ENCODE assay signal across 19 mouse cellular contexts in genomic region chr2:32463773-32464172, GRCm38 (mm10). TPM values are rescaled to one million over a fixed set of nuclear protein-coding genes. Genes with fewer than 3 reads are reported as not detected.
DNase-seq lines count a peak whose midpoint lies in the region; ATAC-seq and TF ChIP-seq lines count a peak whose summit lies in the region.
"Had no signal": no experiment of that assay in that cellular context is flagged by ENCODE, and none has a peak within 500 bp of the region (broad histone marks: within the 10 kb centered on the region; RNA-seq: fewer than 3 reads in every experiment).

No protein-coding gene starts in this region.

- no peaks in the 10 kb centered on the region for H3K79me2 ChIP-seq in heart, adult 2 months (replicated peaks; ENCODE audit: control insufficient read depth, insufficient read depth, low read length)
- no peaks in the 10 kb centered on the region for H3K79me2 ChIP-seq in MEL (ENCODE audit: control insufficient read depth, insufficient read depth, low read length, poor library complexity)

- ATAC-seq in liver, postnatal 0 days, result no peak
- no peak for ATAC-seq in intestine, postnatal 0 days
- no peak for ATAC-seq in megakaryocyte progenitor cell, adult 5-6 weeks (replicated peaks; ENCODE audit: poor library complexity)

- no peak for TF ChIP-seq RAD21 in MEL (IDR thresholded peaks at IDR 0.05; ENCODE audit: low read depth, low read length)

- no peak overlapping the region for H3K27ac ChIP-seq in heart, adult 2 months
- H3K27ac ChIP-seq in liver, postnatal 0 days (ENCODE audit: low read depth), result peak overlapping the region; percentile 44; the same call in 1 of the 2 replicates
- peak overlapping the region; percentile 24; the same call in 1 of the 2 replicates for H3K27ac ChIP-seq in MEL (ENCODE audit: control insufficient read depth, low read depth, low read length)
- H3K27ac ChIP-seq in intestine, postnatal 0 days (ENCODE audit: low read depth, low read length), result peak overlapping the region; percentile 55
- H3K27ac ChIP-seq: embryonic facial prominence, embryonic 10.5 days; gastrocnemius, adult 2 months; hindbrain, embryonic 12.5 days; kidney, postnatal 0 days had no signal

- DNase-seq in heart, adult 2 months, result no peak
- no peak for DNase-seq in heart, postnatal 25 days (ENCODE audit: low spot score)
- DNase-seq in liver, postnatal 0 days, result no peak
- DNase-seq in liver (no peak), MEL (ENCODE audit: low read depth, low spot score) (no peak)
- no peak for DNase-seq in adrenal gland, postnatal 25 days
- DNase-seq: adrenal gland, adult 8-10 months; cerebellum, adult 9-10 months; gastrocnemius, adult 2 months; kidney, adult 11 months; right cerebral cortex, postnatal 4 days; thymus, postnatal 14 days had no signal

- TF ChIP-seq CTCF in heart, adult 2 months (IDR thresholded peaks at IDR 0.05), result no peak
- TF ChIP-seq CTCF in liver, postnatal 0 days (IDR thresholded peaks at IDR 0.05; ENCODE audit: low read depth), result no peak
- TF ChIP-seq CTCF in MEL (IDR thresholded peaks at IDR 0.05 in 2 of 3, conservative IDR thresholded peaks at IDR 0.05 in 1 of 3; ENCODE audit: control insufficient read depth in 1 of 3, insufficient read depth in 1 of 3, low read depth in 2 of 3, low read length in 3 of 3, poor library complexity in 1 of 3, severe bottlenecking in 1 of 3), result no peak
- no peak for TF ChIP-seq CTCF in intestine, postnatal 0 days (IDR thresholded peaks at IDR 0.05; ENCODE audit: low read depth)

- no peaks in the 10 kb centered on the region for H3K27me3 ChIP-seq in heart, adult 2 months (ENCODE audit: control insufficient read depth, insufficient read depth, low read length)
- H3K27me3 ChIP-seq in liver, postnatal 0 days (ENCODE audit: insufficient read depth, low read length), result no peaks in the 10 kb centered on the region
- H3K27me3 ChIP-seq in MEL (ENCODE audit: control insufficient read depth in 1 of 2, insufficient read depth in 2 of 2, low read length in 2 of 2), result no peaks in the 10 kb centered on the region
- no peaks in the 10 kb centered on the region for H3K27me3 ChIP-seq in intestine, postnatal 0 days (replicated peaks; ENCODE audit: control insufficient read depth, insufficient read depth, low read length)
- H3K27me3 ChIP-seq: hindbrain, embryonic 12.5 days; limb, embryonic 13.5 days; liver, embryonic 15.5 days had no signal

- H3K9me3 ChIP-seq in liver, postnatal 0 days (ENCODE audit: low read length), result no peaks in the 10 kb centered on the region
- no peaks in the 10 kb centered on the region for H3K9me3 ChIP-seq in MEL (replicated peaks; ENCODE audit: insufficient read depth, low read length)
- H3K9me3 ChIP-seq in intestine, postnatal 0 days (ENCODE audit: control insufficient read depth), result no peaks in the 10 kb centered on the region
- H3K9me3 ChIP-seq: embryonic facial prominence, embryonic 10.5 days; hindbrain, embryonic 12.5 days; limb, embryonic 13.5 days; liver, embryonic 15.5 days had no signal

- no peak for TF ChIP-seq POLR2A in heart, adult 2 months (IDR thresholded peaks at IDR 0.05; ENCODE audit: insufficient read depth, low read depth, low read length)
- no peak for TF ChIP-seq POLR2A in MEL (IDR thresholded peaks at IDR 0.05; ENCODE audit: control insufficient read depth in 1 of 2, insufficient read depth in 1 of 2, low read depth in 1 of 2, low read length in 2 of 2, poor library complexity in 1 of 2)

- WGBS in heart, adult 2 months, result 71% methylated on average over 2 of the region's 2 CpGs
- WGBS in liver, postnatal 0 days (ENCODE audit: insufficient replicate concordance), result 69% methylated on average over 2 of the region's 2 CpGs
- 69% methylated on average over 2 of the region's 2 CpGs for WGBS in intestine, postnatal 0 days

- H3K4me3 ChIP-seq in heart, adult 2 months, result no peak overlapping the region
- no peak overlapping the region for H3K4me3 ChIP-seq in liver, postnatal 0 days (ENCODE audit: low read depth, low read length)
- H3K4me3 ChIP-seq in MEL (ENCODE audit: control insufficient read depth in 1 of 2, insufficient read depth in 1 of 2, low read depth in 2 of 2, low read length in 2 of 2), result no peak overlapping the region
- H3K4me3 ChIP-seq in intestine, postnatal 0 days (ENCODE audit: low read depth, low read length), result no peak overlapping the region
- H3K4me3 ChIP-seq: embryonic facial prominence, embryonic 10.5 days; gastrocnemius, adult 2 months; hindbrain, embryonic 12.5 days; limb, embryonic 13.5 days; liver, embryonic 15.5 days had no signal

- no peak for TF ChIP-seq EP300 in heart, adult 2 months (IDR thresholded peaks at IDR 0.05; ENCODE audit: insufficient read depth, low read depth, low read length)
- no peak for TF ChIP-seq EP300 in liver, postnatal 0 days (IDR thresholded peaks at IDR 0.05; ENCODE audit: low read depth)
- no peak for TF ChIP-seq EP300 in MEL (IDR thresholded peaks at IDR 0.05; ENCODE audit: low read depth in 1 of 2, low read length in 2 of 2)

- H3K4me2 ChIP-seq in liver, postnatal 0 days (ENCODE audit: low read depth, low read length), result no peak overlapping the region
- no peak overlapping the region for H3K4me2 ChIP-seq in intestine, postnatal 0 days (replicated peaks; ENCODE audit: low read depth)
- H3K4me2 ChIP-seq: hindbrain, embryonic 12.5 days; limb, embryonic 13.5 days; liver, embryonic 15.5 days had no signal

- peaks cover 3% of the 10 kb centered on the region for H3K4me1 ChIP-seq in heart, adult 2 months (ENCODE audit: control insufficient read depth, insufficient read depth, low read length)
- peaks cover 11% of the 10 kb centered on the region for H3K4me1 ChIP-seq in liver, postnatal 0 days (ENCODE audit: insufficient read depth)
- H3K4me1 ChIP-seq in MEL (ENCODE audit: control insufficient read depth in 1 of 2, insufficient read depth in 2 of 2, low read length in 2 of 2), result peaks cover 9 to 14% of the 10 kb centered on the region in 2 experiments
- peaks cover 14% of the 10 kb centered on the region; the same call in 1 of the 2 replicates for H3K4me1 ChIP-seq in intestine, postnatal 0 days (replicated peaks; ENCODE audit: control insufficient read depth, insufficient read depth, low read length)
- H3K4me1 ChIP-seq: hindbrain, embryonic 12.5 days had no signal

- intact Hi-C loops in heart, adult 2 months (cut with DNase I), result no loop called here
- intact Hi-C loops in heart, postnatal 25 days (cut with DNase I), result no loop called here

- no peaks in the 10 kb centered on the region for H3K36me3 ChIP-seq in heart, adult 2 months (ENCODE audit: control insufficient read depth, insufficient read depth, low read length)
- no peaks in the 10 kb centered on the region for H3K36me3 ChIP-seq in liver, postnatal 0 days (replicated peaks; ENCODE audit: insufficient read depth, low read length)
- H3K36me3 ChIP-seq in MEL (ENCODE audit: control insufficient read depth in 1 of 2, insufficient read depth in 2 of 2, low read length in 2 of 2), result peaks cover 0 to 13% of the 10 kb centered on the region in 2 experiments; a peak in 2 of 4 replicates
- H3K36me3 ChIP-seq in intestine, postnatal 0 days (ENCODE audit: control insufficient read depth, insufficient read depth), result no peaks in the 10 kb centered on the region
- H3K36me3 ChIP-seq: embryonic facial prominence, embryonic 10.5 days; hindbrain, embryonic 12.5 days; limb, embryonic 13.5 days; liver, embryonic 15.5 days had no signal

- 0 out of 2 replicates have a peak overlapping the region, but pooled peaks have one; percentile 34 for H3K9ac ChIP-seq in heart, adult 2 months (ENCODE audit: low read depth, low read length)
- no peak overlapping the region for H3K9ac ChIP-seq in liver, postnatal 0 days (replicated peaks)
- H3K9ac ChIP-seq in MEL (ENCODE audit: control insufficient read depth, low read depth, low read length, poor library complexity, severe bottlenecking), result no peak overlapping the region
- no peak overlapping the region for H3K9ac ChIP-seq in intestine, postnatal 0 days (ENCODE audit: low read depth, low read length)
- H3K9ac ChIP-seq: hindbrain, embryonic 12.5 days; limb, embryonic 13.5 days; liver, embryonic 15.5 days had no signal

TF ChIP-seq in MEL, 35 proteins besides CTCF, POLR2A, EP300 and RAD21:
- TF ChIP-seq TBP (IDR thresholded peaks at IDR 0.05; ENCODE audit: low read depth, low read length), result no peak
- TF ChIP-seq MXI1 (IDR thresholded peaks at IDR 0.05; ENCODE audit: low read depth, low read length), result no peak
- no peak for TF ChIP-seq CHD1 (IDR thresholded peaks at IDR 0.05; ENCODE audit: low read depth, low read length)
- TF ChIP-seq RCOR1 (IDR thresholded peaks at IDR 0.05; ENCODE audit: low read depth, low read length), result no peak
- no peak for TF ChIP-seq MYB (IDR thresholded peaks at IDR 0.05; ENCODE audit: low read depth, low read length)
- no peak for TF ChIP-seq TCF12 (IDR thresholded peaks at IDR 0.05; ENCODE audit: low read depth, low read length)

RNA-seq across cellular contexts. Expression of gene Slc25a25, which starts 12.5 kb away (rescaled TPM):
- total RNA-seq in heart, adult 2 months (2021), result 10 to 100 TPM in 1 of 2 experiments, 1 to 10 TPM in 1; 8.5 to 10.1 TPM
- 5.7 and 7.3 TPM in 2 replicates for polyA plus RNA-seq in heart, adult 2 months (2012; rRNA removed)
- 1 to 10 TPM; 5.6 to 7.5 TPM for total RNA-seq in heart, postnatal 25 days (2021)
- 32.4 and 36.9 TPM in 2 replicates for polyA plus RNA-seq in liver, postnatal 0 days (2015; fragmentation: Nextera tagmentation; extraction: Ambion mirVana)
- 28.1 and 32.5 TPM in 2 replicates for total RNA-seq in MEL (2012; rRNA removed)
- polyA plus RNA-seq in MEL (2012; ENCODE audit: insufficient read depth in 1 of 2, insufficient read length in 2 of 2, low read depth in 1 of 2, low replicate concordance in 2 of 2, missing spikeins in 1 of 2), result 10 to 100 TPM in 1 of 2 experiments, not detected in 1; 22.3 TPM
- polyA plus RNA-seq in intestine, postnatal 0 days (2015; fragmentation: Nextera tagmentation; extraction: Ambion mirVana), result 45.1 and 52.6 TPM in 2 replicates
- 16.4 and 28.0 TPM in 2 replicates for total RNA-seq in adrenal gland, postnatal 25 days (2021)
- total RNA-seq in megakaryocyte progenitor cell, adult 5-6 weeks (2015), result 5.2 and 6.4 TPM in 2 replicates
- 10.7 and 11.5 TPM in 2 replicates for total RNA-seq in megakaryocyte progenitor cell, adult 5-6 weeks (2017)

RNA-seq across cellular contexts. Expression of gene Naif1, which starts 13.5 kb away (rescaled TPM):
- total RNA-seq in heart, adult 2 months (2021), result 1 to 10 TPM; 2.8 to 3.4 TPM
- polyA plus RNA-seq in heart, adult 2 months (2012; rRNA removed), result 3.7 and 4.6 TPM in 2 replicates
- total RNA-seq in heart, postnatal 25 days (2021), result 1 to 10 TPM; 3.4 to 4.2 TPM
- polyA plus RNA-seq in liver, postnatal 0 days (2015; fragmentation: Nextera tagmentation; extraction: Ambion mirVana), result 1.6 and 1.8 TPM in 2 replicates
- total RNA-seq in MEL (2012; rRNA removed), result 4.4 and 4.9 TPM in 2 replicates
- polyA plus RNA-seq in MEL (2012; ENCODE audit: insufficient read depth in 1 of 2, insufficient read length in 2 of 2, low read depth in 1 of 2, low replicate concordance in 2 of 2, missing spikeins in 1 of 2), result 1 to 10 TPM in 1 of 2 experiments, not detected in 1; 8.5 TPM
- 2.9 and 3.2 TPM in 2 replicates for polyA plus RNA-seq in intestine, postnatal 0 days (2015; fragmentation: Nextera tagmentation; extraction: Ambion mirVana)
- total RNA-seq in adrenal gland, postnatal 25 days (2021), result 5.5 and 5.6 TPM in 2 replicates
- 1.5 and 1.9 TPM in 2 replicates for total RNA-seq in megakaryocyte progenitor cell, adult 5-6 weeks (2015)
- total RNA-seq in megakaryocyte progenitor cell, adult 5-6 weeks (2017), result 3.5 TPM in 2 replicates
